Mouse (Mus musculus) right cerebral cortex, postnatal 25 days (tissue): ENCODE data around the gene Qtrt1.
A peak's percentile ranks its signal among the peaks of the same experiment; 100 is the strongest.

Experiments
- DNase-seq: peaks from one replicate; pipeline ENCODE4 v3.0.0; 2022

Gene Qtrt1

DNA sequence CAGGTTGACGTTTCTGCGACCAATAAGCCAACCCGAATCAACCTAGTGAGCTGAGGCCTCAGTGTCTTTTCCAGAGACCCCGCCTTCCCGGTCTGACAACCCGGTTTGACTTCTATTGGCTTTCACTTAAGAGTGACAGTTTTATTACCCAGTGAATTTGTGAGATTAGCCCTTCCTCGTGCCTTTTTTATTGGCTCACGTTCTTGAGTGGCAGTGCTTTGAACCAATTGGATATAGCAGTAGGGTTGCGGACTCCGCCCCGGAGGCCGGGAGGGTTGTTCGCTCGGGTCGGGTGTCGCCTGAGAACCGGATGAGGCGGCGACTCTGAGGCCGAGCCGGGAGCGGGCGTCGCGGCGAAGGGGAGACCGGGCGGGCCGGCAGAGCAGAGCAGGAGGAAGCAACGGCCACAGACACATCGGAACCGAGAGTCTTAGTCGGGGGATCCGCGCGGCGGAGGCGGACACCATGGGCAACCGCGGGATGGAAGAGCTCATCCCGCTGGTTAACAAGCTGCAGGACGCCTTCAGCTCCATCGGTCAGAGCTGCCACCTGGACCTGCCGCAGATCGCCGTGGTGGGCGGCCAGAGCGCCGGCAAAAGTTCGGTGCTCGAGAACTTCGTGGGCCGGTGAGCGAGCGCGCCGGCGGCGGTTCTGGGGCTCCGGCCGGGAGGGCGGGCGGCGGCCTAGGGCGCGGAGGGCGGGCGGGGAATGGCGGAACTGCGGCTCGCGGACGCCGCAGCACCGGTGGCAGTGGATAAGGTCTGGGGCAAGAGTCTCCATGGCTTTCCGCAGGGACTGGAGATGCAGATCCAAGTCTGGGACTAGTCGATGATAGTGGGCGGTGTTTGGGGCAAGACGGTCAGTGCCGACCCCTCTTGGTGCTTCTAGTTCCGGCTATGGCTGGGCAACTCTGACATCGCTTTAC, 13.3 kb downstream of the Qtrt1 start, which contains the start of gene Dnm2:
Dnm2 (plus strand) TSS at position 278 of the 925 bp plus-strand sequence.
- DNase-seq = peak; percentile 99

DNA sequence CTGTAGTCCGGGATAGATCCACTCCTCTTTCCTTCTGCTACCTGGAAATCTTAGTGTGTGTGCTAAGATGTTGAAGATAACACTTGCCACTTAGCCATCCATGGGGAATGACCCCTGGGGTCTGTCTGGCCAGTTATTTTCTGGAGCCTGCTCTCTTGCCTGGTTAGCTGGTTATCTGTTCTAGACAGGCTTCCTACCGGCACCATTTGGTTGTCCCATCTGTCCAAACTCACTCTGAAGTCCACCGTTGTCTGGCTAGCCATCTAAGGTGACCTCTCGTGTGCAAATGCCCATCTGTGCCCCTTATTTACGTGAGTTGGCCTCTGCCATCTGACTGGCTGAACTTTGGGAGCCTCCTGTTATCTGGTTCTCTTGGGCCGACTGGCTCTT, 13.9 kb downstream of the Qtrt1 start:
- DNase-seq = no peak

DNA sequence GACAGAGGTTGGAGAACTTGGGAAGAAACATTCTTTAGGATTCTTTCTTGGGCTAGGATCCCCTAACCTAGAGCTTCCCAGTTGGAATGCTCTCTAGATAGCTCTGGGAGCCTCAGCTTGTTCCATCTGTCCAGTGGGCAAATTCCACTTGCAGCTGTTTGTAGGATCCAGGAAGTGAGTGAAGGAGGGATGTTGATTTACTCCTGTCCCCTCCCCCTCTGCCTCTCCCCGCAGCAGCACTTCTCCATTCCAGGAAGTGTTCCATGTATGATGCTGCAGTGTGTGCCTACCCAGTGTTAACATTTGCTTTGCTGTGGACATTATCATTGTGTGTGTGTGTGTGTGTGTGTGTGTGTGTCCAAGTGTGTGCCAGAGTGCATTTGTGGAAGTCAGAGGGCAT, 14.4 kb downstream of the Qtrt1 start:
- no peak for DNase-seq

DNA sequence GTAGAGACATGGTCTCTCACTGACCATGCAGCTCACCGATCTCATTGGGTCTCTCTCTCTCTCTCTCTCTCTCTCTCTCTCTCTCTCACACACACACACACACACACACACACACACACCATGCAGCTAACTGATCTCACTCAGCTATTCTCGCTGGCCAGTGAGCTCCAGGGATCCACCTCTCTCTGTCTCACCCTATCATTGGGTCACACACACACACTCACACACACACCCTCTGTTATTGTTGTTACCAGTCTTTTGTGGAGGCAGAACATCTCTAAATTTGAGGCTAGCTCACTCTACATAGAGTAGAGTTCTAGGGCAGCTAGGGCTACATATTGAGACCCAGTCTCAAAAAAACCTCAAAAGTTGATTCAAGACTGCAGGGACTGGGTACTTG, 14.9 kb downstream of the Qtrt1 start:
- DNase-seq = no peak

DNA sequence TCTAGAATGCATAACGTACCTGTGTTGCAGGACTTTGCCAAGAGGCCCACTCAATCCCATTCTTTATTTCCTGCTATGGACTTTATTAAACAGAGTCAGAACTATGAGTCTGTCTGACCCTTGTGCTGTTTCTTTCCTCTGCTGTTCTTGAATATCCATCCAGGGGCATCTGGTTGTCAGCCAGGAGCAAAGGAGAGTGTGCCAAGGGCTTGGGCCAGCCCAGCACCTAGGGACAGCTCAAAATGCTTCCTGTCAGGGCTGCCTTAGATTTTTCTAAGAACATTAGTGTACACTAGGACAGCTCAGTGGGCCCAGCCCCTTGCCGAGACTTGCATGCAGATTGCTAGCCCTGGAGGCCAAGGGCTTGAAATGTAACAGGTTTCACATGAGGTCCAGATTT, 16.1 kb downstream of the Qtrt1 start:
- no peak for DNase-seq

DNA sequence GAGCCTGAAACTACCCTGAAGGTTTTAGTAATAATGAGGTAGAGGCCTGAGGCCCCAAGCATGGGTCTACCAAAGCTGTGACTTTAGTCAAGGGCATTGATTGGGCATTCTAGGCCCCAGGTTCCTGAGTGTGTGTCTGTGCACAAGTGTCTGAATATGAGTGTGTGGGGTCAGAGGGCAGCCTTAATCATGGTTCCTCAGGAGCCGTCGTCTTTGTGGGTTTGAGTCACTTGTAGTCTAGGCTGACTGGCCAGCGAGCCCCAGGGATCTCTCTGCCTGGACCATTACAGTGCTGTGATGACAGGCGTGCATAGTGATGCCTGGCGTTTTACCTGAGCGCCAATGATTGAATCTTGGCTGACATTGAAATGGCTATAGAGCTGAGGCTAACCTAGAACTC, 16.5 kb downstream of the Qtrt1 start:
- no peak for DNase-seq

DNA sequence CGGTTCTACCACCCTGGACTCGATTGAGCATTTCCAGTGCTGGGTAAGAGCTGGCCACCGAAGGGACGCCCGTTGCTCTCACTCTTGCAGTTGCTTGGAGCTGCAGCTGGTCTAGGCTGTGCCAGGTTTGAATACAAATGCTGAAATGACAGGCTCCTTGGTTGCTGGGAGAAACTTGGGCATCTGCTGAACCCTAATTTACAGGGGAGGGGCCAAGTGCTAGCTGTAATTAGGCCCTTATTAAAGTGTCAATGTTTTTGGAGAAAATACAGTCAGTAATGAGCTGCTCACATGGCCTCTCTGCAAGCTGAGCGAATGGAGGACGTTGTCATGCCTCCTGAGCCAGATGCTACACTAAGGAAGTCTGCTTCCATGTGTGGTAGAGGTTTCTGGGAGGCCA, 19.1 kb downstream of the Qtrt1 start:
- DNase-seq = no peak

DNA sequence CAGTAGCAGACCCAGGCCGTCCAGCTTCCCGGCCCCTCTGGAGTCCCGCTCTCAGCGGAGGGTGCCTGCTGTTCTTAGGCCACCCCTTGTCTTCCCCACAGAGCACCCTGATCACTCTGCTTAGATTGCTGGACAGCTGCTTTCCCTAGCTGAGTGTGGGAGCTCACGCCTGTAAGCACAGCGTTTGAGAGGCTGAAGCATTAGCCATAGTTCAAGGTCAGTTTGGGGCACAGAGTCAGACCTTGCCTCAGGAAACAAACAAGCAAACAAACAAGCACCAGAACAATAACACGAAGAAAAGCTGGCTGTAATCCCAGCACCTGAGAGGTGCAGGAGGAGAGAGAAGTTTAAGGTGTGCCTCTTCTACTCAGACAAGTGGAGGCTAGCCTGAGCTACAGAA, 20.4 kb downstream of the Qtrt1 start:
- DNase-seq = no peak

DNA sequence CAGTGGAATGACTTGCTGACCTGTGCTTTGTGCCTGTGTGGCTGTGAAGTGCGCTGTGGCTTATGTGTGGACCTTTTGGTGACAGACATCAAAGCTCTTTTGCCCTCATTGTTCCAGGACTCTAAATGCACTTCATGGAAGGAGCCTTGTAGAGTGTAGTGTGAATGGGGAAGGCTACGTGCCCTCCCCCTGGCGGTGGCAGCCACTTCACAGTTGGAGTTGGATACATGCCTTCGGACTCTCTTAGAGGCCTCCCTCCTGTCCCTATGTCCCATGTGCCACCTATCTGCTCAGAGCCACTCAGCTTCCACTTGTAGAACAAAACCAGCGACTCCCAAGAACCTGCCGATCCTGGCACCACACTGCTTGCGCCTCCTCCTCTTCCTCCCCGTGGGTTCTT, 22.1 kb downstream of the Qtrt1 start:
- DNase-seq = no peak

DNA sequence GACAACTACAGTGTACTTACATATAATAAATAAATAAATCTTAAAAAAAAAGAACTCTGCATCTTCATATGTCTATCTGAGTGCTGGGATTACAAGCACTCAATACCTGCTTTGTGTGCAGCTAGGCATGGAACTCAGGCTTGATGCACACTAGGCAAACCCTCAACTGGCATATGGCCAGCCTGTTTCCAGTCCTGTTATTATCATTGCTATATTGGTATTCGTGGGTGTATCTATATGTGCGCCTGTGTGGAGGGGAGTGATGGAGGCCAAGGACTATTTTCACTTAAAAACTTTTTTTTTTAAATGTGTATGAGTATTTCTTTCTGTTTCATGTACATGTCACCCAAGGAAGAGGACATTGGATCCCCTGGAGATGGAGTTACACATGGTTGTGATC, 22.8 kb downstream of the Qtrt1 start:
- no peak for DNase-seq

DNA sequence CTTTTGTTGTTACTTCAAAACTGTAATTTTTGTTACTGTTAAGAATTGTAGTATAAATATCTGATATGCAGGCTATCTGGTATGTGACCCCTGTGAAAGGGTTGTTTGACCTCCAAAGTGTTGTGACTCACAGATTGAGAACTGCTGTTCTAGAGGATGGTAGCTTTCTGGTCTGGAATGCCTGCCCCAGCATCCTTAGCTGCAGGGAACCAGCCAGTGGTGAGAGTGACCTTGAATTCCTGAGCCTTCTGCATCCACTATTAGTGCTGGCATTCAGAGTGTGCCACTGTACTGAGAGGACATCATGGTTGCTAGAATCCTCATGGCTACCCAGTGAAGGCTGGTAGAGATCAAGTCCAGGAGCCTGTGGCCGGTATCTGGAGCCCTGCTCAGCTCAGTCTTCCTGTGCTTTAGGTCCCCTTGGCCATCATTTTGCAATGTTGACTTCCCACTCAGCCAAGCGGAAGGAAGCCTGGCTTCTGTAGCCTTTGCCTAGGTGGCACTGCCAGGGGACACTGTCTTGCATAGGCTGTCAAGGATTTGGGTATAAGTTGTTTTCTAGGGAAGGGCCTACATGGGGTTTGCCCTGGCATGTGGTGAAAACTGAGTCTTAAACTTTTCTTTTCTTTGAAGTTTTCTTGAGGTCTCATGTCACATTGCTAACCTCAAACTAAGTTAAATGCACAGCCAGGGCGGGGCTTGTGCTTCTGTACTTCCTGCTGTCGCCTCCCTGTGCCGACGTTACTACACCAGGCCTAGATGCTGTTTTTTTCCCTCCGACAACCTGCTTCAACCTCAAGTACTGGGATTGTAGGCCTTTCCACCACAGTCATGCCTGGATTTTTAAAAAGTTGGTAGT, 24.4 kb downstream of the Qtrt1 start:
- no peak for DNase-seq

DNA sequence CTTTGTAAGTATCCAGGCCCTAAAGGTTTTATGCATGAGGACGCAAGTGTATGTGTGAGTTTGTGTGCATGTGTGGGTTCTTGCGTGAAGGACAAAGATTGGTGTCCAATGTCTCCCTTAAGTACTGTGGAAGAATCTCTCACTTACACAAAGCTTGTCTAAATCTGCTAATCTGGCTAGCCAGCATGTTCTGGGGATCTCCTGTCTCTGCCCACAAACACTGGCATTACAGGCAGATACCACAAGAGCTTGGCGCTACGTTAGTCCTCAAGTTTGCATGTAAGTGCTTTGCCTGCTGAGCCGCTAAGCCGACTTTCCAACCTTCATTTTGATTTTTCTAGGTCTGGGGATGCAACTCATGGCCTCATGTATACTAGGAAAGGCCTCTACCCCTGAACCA, 25.9 kb downstream of the Qtrt1 start:
- no peak for DNase-seq

DNA sequence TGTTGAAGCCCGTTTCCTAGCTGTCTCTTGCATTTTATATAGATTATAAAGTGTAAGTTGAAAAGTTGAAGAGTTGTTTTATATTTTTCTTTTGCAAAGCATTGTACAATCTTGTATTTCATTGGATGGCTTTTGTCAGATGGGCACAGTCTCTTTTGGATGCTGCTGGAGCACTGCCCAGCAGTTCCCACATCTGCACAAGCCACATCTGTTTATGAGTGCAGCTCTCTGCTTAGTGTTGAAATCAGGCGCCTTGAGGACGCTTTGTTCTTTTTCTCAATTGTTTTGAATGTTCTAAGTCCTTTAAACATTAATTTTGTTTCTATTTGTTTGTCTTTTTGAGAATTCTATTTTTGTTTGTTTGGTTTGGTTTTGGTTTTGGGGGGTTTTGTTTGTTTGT, 26.6 kb downstream of the Qtrt1 start:
- DNase-seq = no peak

DNA sequence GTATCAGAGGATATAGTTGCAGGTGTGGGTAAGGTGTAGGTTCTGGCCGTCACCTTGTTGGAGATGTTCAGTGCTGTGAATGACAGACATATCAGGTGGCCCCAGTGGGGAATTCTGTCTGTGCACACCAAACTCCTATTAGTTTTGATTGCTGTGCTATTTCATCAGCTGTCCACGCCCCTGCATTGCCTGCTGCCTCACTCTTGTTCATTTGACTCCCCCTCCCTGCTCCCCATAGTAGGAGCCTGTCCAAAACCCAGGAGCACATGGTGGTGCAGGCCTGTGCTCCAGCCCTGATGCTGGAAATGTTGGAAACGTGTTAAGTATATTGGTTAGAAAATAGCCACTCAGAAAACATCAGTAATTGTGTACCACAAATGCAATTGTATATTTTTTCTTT, 27.8 kb downstream of the Qtrt1 start:
- DNase-seq = no peak

DNA sequence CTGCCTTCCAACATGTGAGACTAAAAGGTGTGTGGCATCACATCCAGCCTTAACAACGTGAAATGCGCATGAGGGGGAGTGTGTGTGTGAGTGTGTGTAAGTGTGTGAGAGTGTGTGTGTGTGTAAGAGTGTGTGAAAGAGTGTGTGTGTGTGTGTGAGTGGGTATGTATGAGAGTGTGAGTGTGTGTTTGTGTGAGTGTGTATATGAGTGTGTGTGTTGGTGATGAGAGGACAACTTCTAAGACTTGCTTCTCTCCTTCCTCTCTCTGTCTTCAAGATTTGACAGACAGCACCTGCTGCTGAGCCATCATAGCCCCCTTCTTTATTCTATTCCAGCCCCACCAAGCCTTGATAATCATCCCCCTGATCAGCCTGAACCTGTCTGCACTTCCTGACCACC, 28.3 kb downstream of the Qtrt1 start:
- DNase-seq = no peak

DNA sequence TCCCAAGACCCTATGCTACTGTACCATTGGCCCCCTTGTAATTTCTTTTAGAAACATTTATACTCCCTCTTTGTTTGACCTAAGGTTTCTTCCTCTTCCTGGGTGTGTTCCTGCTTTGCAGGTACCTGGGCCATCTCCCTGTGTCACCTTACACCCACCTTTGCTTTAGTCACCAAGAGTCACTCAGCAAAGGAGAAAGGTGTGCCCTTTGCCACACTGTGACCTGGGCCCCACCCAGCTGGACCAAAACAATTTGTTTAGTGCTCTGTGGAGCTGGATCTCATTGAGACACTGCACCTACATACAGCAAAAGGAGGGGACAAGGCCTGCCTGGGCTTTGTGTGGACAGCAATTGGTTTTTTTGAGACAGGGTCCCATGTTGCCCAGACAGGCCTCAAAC, 28.8 kb downstream of the Qtrt1 start:
- no peak for DNase-seq

DNA sequence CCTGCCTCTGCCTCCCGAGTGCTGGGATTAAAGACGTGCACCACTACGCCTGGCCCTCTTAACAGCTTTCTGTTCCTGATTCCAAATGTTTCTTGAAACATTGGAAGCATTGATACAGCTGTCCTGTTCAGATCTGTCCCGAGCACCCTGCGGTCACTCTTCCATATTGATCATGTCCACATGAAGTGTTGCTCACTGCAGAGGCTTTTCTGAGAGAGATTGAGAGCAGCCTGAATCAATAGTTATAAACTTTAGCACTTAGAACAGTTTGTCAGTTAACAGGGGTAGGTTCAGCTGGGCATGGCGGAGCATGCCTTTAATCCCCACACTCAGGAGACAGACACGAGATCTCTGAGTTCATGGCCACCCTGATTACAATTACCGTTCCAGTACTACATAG, 32.2 kb downstream of the Qtrt1 start:
- DNase-seq = no peak

DNA sequence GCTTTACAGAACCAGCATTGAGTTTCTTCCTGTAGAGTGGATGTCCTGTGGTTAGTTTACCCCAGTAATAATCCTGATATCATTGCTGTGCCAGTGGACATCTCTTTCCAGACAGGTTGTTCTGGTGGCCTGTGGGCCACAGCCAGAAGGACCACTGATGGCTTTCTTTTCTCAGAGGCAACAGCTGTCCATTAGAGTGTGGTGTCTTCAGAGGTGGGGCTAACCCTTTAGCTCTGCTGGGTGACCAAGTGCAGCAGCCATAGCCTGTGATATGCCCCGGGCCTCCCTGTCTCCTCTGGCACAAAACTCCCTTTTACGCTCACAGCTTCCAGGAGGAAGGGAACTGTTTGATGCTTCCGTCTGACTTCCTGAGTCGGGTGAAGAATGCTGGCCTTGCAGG, 32.9 kb downstream of the Qtrt1 start:
- DNase-seq = no peak

DNA sequence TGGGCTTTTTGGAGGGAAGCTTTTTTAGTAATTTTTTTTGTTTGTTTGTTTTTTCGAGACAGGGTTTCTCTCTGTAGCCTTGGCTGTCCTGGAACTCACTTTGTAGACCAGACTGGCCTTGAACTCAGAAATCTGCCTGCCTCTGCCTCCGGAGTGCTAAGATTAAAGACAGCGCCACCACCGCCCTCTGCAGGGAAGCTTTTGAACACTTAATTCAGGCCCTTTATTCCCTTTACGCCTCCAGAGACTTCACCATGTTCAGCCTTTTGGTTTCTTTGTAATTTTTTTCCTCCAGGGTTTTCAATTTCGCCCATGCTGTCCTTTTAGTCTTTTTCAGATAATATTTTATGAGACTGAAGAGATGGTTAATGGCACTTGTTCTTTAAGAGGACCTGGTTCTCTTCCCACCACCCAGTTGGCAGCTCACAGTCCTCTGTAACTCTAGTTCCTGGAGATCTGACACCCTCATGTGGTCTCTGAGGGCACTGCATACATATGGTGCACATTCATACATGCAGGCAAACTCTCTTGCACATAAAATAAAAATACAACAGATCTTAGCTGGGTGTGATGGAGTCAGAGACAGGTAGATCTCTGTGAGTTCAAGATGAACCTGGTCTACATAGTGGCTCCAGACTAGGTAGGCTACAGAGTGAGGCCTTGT, 33.6 kb downstream of the Qtrt1 start:
- DNase-seq = no peak

DNA sequence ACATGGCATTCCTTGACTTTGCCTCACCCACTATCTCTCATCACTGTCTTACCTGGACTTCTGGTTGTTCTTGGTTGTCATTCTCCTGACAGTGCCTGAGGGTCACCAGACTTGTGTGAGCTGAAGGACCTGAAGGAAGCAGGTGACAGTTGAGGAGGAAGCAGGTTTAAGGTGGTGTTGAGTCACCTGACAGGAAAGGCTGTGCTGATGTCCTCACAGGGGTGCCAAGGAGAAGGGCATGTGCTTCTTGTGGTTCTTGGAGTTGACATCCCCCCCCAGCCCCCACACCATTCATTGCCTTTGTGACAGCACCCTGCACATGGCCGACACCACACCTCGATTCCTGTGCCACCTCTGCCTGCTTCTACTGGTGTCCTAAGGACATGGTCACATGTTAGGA, 36.1 kb downstream of the Qtrt1 start:
- no peak for DNase-seq

DNA sequence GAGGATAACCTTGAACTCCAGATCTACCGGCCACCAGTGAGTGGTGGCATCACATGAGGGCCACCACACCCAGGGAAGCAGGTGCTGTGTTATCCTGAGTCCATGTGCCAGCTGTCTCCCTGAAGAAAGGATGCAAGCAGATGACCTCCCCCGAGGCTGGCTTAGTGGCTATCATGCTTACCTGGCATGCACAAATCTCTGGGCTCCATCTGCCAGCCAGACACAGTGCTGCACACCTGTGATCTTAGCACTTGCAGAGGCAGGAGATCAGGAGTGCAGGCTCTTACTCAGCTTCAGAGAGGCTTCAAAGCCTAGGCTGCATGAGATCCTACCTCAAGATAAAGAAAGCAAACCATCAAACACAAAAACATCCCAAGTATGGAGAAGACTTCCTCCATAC, 38.1 kb downstream of the Qtrt1 start:
- no peak for DNase-seq

DNA sequence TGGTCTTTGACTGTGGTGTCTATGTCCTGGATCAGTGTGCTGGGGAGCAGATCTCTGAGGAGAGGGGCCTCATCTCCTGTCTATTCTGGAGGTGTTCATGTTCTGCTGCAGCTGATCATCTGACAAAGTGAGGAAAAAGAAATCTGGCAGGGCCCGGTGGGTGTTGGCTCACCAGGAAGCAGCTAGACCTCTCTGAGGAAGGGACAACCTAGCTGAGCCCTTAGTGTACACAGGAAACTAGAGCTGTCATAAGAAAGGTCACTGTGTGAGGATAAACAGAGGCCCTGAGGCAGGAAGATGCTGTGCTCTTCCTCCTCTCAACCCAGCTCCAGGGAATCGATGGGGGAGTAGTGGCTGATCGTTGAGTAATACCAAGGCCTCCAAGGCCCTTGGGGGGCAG, 38.6 kb downstream of the Qtrt1 start:
- DNase-seq = no peak

DNA sequence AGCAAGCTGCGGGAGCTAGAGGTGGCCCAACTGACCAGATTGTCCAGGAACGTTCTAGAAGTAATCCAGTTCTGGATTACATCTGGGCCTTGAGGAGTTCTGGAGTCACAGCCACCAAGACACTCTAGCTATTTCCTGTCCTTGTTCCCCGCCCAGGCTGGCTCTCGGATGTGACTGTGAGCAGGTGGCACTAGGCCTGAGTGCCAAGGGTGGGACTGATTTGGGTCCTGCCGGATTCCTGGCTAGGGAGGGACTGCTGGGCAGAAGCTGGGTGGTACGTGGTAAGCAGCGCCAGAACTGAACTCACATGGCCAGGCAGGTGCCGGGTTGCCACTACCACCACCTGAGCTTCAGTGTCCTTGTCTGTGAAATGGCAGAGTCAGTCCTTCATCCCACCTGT, 39.8 kb downstream of the Qtrt1 start:
- no peak for DNase-seq

DNA sequence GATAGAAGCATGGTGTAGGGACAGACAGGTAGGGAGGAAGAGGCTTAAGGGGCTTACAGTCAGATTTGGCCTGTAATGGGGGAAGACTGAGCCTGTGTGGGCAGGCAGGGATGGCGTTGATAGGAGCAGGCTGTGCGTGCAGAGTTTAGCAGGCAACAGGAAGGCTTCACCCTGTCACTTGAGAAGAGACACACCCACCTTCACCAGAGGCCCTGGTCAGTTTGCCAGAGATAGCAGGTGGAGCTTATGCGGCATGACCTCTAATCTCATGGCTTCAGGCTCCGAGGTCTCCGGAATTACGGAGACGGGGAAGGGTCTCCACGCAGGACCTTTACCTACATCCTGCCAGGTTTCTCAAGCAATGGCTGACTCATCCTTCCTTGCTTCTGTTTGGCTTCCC, 40.2 kb downstream of the Qtrt1 start:
- DNase-seq = no peak
